In genomic region chr6:122873871-122874719, GRCm38 (mm10) we compare ENCODE assay signal across 8 mouse cellular contexts. TPM values are rescaled to one million over a fixed set of nuclear protein-coding genes. Genes with fewer than 3 reads are reported as not detected.
A peak's percentile ranks its signal among the peaks of the same experiment; 100 is the strongest.
DNase-seq lines count a peak whose midpoint lies in the region; ATAC-seq and TF ChIP-seq lines count a peak whose summit lies in the region.

Gene Necap1 (plus strand): TSS chr6:122874474.

- H3K27ac ChIP-seq in hindbrain, embryonic 13.5 days = peak within 1 kb of the TSS; percentile 93

- no peaks in the 10 kb centered on the region for H3K27me3 ChIP-seq in Patski
- H3K27me3 ChIP-seq in hindbrain, embryonic 13.5 days = peaks cover 18% of the 10 kb centered on the region; the same call in 1 of the 2 replicates

- DNase-seq in Patski (ENCODE audit: low read depth, low spot score) = peak; percentile 77
- peak; percentile 99 to 100 for DNase-seq in cerebellum, postnatal 14 days
- DNase-seq in frontal cortex, postnatal 14 days (ENCODE audit: low spot score in 2 of 2) = peak; percentile 95 to 98
- peak; percentile 98 to 99 for DNase-seq in layer of hippocampus, postnatal 25 days (ENCODE audit: extremely low spot score in 1 of 2, low spot score in 1 of 2)
- peak; percentile 97 for DNase-seq in lung, postnatal 25 days (ENCODE audit: low spot score)
- DNase-seq in retina, embryonic 14.5 days (ENCODE audit: low spot score) = peak; percentile 98
- DNase-seq in thymus, postnatal 4 days = peak; percentile 98

- peaks cover 15% of the 10 kb centered on the region for H3K36me3 ChIP-seq in hindbrain, embryonic 13.5 days

- H3K9me3 ChIP-seq in hindbrain, embryonic 13.5 days = no peaks in the 10 kb centered on the region

- H3K9ac ChIP-seq in hindbrain, embryonic 13.5 days = peak within 1 kb of the TSS; percentile 90

- WGBS in hindbrain, embryonic 13.5 days = 8% methylated on average over 39 of the region's 43 CpGs

- peak; percentile 95 for TF ChIP-seq CTCF in Patski (IDR thresholded peaks at IDR 0.05)

- peak within 1 kb of the TSS; percentile 65 for H3K4me2 ChIP-seq in hindbrain, embryonic 13.5 days

- H3K4me3 ChIP-seq in hindbrain, embryonic 13.5 days = peak within 1 kb of the TSS; percentile 81

- in situ Hi-C loops in Patski (cut with MboI; ENCODE audit: low pct_unique_long_range_greater_than_20kb) = loop anchor here (5.0 kb wide), 1 partner anchor 52 kb away; no protein-coding TSS in a partner anchor

- CTCF ChIA-PET in Patski (lab: Charles Lee) = interaction anchor here (0.8 to 1.1 kb wide), 5 partner anchors 10 to 46 kb away, joined by 3 to 4 read pairs (median 3); no protein-coding TSS in a partner anchor

- H3K4me1 ChIP-seq in hindbrain, embryonic 13.5 days (replicated peaks) = peaks cover 26% of the 10 kb centered on the region

- peak; percentile 63 for ATAC-seq in Patski
- ATAC-seq in hindbrain, embryonic 13.5 days (ENCODE audit: low FRiP score) = peak; percentile 96

- POLR2A ChIA-PET in Patski (lab: Charles Lee) = interaction anchor here (0.7 kb wide), 1 partner anchor 1885 kb away, joined by 3 read pairs; no protein-coding TSS in a partner anchor

RNA-seq across cellular contexts. Expression of gene Necap1, which starts in this region (rescaled TPM):
- polyA plus RNA-seq in Patski (2021) = 36.1 TPM
- polyA plus RNA-seq in hindbrain, embryonic 13.5 days (2015; fragmentation: Nextera tagmentation; extraction: Ambion mirVana) = 121 and 130 TPM in 2 replicates
- 100 to 1,000 TPM; 205 to 214 TPM for total RNA-seq in layer of hippocampus, postnatal 25 days (2021)

Comparison
In these comparisons a context has a peak if more than half of its experiments do, and no peak if none do; other contexts are left out.
1. Peak in every context shown above with its lines: DNase-seq, ATAC-seq, H3K4me3 ChIP-seq and H3K27ac ChIP-seq.